Mouse (Mus musculus): ENCODE data around the gene Cers3. TPM values are rescaled to one million over a fixed set of nuclear protein-coding genes. Genes with fewer than 3 reads are reported as not detected.

Gene Cers3
- not detected for polyA plus RNA-seq (2017; shearing (Covaris generic))

DNA sequence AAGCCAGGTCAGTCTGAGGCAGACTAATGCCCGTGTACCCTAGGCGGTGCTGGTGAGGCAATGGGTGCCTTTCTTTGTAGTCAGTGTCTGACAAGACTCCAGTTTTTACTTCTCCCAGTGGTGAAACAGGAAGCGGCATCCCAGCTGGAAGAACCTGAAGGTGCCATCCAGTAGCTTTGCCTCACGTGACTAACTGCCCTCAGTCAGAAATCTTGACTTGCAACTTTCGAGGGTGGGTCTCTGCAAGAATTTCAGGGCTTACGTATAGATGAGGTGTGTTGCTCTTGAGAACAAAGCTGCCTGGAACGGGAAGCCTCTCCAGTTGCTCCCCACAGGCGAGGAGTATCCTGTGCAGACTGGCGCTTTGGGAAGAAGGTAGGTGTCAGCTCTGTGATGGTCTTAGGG, at the start of gene Cers3:
Gene Cers3 (plus strand): TSS at position 128 of the 405 bp plus-strand sequence.
- ATAC-seq, result no peak

DNA sequence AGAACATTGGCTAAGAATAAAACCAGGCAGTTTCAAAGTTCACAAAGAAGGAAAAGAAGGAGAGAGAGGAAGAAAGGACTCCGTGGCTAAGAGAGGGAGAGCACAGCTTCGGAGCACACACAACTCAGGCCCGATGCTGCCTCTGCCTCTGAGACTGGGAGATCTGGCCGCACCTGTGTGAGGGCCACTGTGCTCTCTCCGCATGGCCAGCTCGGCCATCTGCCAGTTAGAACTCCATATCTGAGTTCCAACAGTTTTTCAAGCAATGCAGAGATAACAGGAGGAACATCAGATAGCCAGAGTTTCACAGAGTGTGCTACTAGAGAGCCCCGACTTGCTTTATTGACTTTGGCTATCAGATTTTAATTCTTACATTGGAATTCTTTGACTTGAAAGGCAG, 48.8 kb upstream of the Cers3 start:
- ATAC-seq, result no peak

DNA sequence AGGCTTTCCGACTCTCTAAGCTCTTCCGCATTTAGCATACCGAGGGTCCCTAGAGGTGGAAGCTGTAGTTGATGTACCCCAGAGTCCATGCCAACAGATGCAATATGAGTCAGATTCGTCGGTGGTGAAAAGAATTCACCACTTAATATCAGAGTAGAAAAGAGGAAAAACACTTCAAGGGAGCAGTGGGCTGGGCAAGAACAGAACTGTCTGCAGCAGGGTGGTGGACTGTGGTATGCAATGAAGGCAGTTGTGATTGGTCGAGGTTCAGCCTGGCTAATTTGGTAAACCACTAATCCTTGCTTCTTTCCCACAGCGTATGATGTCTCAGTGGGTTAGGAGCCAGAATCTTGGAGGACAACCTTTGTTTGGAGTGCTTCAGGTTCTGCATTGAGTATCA, 40.6 kb upstream of the Cers3 start:
- ATAC-seq, result no peak

DNA sequence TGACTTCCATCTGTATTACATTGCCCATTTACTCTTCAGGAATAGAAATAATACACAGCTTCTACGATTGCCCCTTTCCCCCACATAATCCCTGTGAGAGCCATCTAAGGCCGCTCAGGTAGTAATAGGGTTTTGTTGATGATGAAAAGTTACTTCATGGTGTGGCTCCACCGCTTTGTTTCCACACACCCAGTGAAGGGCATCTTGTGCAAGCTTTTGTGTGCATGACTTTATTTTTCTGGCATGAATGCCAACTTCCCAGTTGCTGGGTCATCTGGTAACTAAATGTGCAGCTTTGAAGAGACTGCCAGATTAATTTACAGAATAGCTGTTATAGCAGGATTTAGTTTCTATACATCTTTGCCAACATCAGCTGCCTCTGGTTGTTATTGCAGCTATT, 38.7 kb upstream of the Cers3 start:
- ATAC-seq, result no peak

DNA sequence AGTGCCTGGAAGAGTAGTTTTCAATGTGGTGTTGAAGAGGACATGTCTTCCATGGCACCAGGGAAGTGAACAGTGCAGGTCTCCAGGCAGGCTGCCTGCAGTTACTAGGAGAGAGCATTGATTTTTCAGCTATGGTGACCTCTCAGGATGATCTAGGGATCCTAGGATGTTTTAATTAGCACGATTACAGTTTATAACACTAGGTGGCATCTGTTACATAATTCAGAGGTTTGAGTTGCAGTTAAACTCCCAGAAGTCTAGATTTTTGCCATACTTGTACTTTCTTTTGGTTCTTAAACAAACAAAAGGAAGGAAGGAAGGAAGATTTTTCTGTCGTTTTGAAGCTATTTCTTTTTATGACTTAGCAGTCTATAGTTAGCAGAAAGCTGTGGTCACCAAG, 32.1 kb upstream of the Cers3 start:
- ATAC-seq, result no peak

DNA sequence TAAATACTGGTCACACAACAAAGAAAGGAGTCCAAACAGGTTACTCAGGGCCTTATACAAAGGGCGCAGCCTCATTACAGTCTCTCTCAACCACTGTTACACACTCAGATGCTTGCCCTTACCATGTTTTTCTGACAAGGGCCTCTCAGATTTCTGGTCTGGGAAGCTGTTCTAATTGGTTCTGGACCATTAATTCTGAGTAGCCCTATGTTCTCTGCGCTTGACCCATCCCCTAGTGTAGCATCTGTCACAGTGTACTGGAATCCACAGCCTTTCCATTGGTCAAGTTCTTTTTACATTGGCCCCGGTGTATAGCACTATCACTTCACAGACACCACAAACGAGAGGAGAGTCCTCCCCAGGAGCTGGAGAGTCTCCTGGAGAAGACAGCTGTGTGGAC, 18.8 kb upstream of the Cers3 start:
- ATAC-seq, result no peak

DNA sequence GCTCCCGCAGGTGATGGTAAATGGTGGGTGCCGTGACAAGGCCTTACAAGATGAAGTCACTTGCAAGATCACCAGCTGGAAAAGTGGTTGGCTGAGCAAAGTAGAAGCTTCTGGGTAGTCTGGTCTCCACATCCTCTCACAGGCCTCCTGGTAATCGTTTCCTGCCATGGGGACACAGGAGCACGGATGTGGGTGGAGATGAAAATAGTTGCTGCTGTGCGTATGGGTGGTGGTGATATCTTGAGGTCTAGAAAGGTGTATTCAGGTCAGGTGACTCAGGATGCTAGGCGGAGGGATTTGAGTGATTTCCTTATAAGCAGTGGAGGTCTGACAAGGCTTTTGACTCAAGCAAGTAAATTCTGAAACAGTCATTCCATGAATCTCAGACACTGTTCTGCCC, 18.4 kb upstream of the Cers3 start:
- ATAC-seq, result peak; percentile 48

DNA sequence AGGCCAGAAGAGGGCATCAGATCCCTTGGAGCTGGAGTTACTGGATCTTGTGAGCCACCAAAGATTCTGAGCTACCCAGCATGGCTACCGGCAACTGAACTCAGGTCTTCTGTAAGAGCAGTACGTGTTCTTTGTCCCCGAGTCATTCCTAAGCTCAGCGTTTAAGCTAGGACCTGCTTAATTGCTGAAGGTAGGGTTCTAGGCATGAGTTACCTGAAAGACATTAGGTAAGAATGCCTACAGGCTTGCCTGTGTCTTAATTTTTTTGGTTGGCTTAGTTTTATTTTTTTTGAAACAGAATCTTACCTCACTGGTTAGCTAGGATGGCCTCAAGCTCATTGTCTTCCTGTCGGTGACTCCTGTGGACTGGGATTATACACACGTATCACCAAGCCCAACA, 15.2 kb upstream of the Cers3 start:
- ATAC-seq, result no peak

DNA sequence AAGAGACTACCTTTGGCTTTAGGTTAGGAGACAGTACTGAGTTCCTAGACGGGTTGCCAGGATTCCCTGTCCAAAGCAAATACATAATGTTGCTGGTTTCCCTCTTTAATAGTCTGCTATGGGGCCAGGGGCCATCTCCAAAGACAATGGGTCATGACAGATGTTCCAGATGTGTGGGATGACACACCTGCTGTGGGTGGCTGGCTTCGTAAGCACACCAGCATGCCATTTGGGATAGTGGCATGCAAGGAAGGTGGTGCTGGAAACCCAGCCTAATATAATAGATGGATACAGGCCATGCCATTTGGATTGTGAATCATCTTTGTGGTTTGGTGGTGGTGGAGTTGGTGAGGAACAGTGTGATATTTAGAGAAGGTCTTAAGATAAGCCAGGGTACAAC, 14.1 kb upstream of the Cers3 start:
- no peak for ATAC-seq

DNA sequence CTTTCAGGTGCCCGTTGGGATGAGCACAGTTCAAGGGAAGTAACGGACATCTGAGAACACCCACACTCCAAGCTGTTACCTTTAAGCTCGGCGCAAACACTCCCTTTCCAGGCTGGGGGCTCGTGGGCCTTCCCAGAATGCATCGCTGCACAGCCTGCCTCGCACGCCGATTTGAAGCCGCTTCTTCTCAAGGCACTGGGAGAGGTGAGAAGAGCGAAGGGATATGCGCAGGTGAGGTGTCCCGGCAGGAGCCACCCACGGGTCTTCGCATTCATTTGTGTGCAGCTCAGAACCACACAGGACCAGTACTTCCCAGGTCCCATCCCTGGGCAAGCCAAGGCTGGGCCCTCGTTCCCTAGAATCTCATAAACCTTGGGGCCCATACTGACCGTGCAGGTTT, 9.9 kb upstream of the Cers3 start:
- ATAC-seq, result no peak

DNA sequence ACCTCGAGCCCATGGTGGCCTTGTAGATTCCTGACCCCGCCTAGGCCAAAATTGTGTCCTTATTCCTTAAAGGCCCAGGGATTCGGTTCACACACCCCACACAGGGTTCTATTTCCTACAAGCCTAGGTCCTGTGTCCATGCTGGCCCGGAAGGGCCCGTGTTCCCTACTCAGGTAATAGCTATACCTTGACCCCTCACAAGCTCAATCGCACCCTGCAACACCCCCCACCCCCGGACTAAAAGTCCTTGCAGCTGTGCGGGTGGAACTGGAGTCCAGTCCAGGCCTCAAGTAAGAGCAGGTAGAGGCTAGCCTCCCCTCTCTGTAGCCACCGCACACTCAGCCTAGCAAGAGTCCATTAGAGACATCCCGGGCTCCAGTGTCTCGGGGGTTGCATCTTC, 9.4 kb upstream of the Cers3 start:
- no peak for ATAC-seq

DNA sequence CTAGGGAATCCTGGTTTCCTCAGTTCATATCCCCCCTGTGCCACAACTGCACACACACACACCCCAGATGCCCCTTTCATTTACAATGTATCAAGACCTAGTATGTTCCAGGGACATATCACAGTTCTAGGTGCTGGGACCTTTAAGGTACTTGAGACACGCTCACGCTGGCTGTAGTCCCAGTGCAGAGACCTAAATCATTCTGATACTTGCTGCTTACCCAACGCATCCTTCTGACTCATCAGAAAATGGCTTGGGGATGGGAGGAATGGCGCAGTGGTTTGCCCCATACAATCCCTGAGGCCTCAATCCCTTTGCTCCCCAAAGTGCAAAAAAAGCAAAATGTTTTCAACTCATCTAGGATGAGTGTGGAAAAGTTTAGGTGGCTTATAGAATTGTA, 8.8 kb upstream of the Cers3 start:
- ATAC-seq, result no peak

DNA sequence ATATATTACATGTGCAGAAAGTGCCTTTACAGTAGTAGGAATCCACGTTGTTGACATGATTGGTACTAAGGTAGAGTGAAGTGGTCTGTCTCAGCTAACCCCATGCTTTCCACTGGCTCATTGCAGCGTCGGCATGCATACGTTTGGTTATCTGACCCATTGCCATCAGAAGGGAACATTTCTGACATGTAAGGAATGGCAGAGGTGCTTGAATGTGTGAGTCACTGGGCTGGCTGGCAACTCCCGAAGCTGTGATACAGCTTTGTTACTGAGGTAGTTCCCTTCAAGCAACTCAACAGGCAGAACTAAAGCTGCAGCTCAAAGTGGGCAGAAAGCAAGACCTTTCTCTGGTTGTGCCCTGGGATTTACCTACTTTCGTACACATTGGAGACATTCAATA, 8.3 kb upstream of the Cers3 start:
- ATAC-seq, result no peak

DNA sequence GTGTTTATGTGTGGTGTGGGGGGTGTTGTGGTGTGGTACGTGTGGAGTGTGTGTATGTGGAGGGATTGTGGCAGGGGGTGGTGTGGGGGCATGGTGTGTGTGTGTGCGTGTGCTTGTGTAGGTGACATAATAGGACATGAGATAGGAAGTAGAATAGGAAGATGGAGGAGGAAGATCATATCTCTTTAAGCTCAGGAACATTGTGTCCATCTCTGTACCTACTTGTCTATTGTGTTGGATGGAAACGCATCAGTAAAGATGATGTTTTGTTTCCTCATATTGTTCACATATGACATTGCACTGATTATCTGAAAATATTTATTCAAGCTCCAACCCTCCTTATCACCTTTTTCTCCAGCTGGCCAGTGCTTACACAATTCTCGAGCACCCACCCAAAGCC, 5.9 kb upstream of the Cers3 start:
- ATAC-seq, result no peak

DNA sequence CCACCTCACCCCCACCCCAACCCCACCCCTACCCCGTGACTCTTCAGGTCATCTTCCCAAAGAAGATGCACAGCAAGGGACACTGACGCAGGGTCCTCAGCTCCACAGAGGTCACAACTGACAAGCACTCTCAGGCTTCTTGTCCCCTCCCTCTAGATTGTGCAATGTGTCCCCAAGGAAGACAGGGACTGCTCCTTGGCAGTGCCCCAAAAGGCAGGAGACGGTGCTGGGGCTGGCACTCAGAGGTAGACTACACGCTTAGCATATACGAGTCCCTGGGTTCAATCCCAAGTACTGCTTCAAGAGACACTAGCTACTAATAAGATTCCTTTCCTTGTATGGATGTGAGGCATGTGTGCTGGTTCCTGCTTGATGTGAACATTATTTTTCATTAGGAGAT, 2.3 kb upstream of the Cers3 start:
- ATAC-seq, result no peak

DNA sequence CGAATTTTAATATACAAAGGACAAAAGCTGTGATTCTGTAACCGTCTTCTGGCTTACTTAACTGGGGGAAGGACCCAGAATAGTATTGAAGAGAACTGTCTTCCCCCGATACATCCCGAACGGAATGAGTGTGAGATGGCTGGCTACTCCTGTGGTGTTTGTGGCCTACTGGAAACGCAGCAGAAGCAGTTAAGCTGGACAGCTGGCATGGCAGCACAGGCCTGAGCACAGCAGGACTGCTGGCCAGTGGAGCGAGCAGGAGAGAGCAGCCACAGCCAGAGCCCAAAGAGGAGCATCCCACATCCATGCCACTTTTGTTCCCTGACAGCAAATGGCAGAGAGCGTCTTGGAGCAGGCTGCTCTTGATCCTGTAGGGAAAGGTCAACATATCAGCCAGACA, 1.9 kb upstream of the Cers3 start:
- no peak for ATAC-seq

DNA sequence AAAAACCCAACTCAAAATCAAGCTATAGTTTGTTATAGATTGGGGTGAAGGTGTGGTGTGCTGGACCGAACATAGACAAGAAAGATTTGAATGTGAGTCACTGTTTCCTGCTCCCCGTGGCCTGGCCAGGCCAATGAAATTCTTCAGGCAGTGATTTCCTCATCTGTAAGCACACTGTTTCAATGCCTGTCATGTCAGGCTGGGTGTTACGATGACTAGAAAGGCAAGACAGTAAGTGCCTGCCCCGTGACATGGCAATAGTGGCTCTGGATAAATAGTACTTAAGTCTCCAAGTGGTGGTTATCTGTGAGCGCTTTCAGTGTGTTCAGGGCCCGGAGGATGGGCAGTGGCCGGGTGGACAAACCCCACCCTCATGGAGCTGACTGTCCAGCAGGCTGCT, 3.7 kb downstream of the Cers3 start:
- no peak for ATAC-seq

DNA sequence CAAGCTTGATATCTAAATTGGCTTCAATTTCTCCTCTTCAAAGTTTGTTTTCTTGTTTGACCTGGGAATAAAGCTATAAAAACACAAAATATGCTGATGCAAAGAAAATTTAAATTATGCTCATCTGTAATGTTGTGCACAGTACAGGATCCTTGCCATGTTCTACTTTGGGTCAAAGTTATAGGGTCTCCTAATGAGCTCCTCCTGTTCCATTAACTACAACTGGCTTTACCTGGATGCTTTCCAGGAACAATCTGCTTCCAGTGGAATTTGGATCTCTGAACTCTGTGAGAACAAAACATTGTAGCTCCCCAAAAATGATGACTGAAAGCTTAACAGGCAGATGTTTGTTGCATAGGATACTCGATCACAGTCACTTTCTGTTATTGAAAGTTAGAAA, 6.7 kb downstream of the Cers3 start:
- no peak for ATAC-seq

DNA sequence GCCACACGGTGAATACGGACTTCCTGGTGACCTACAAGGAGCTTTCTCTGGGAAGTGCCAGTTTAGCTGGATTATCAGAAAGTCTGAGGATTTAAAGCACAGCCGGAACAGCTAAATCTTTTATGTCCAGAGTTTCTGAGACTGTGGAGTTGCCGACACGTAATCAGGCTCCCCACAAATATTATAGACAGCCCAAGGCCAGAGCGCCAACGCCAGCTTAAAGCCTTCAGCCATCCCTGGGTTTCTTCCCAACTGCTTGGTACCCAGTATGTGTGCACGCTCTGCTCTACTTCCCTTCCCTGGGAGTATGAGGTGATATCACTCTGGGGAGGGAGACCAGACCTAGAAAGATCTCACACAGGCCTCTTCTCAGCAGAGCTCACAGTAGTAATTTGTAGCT, 10.5 kb downstream of the Cers3 start:
- no peak for ATAC-seq

DNA sequence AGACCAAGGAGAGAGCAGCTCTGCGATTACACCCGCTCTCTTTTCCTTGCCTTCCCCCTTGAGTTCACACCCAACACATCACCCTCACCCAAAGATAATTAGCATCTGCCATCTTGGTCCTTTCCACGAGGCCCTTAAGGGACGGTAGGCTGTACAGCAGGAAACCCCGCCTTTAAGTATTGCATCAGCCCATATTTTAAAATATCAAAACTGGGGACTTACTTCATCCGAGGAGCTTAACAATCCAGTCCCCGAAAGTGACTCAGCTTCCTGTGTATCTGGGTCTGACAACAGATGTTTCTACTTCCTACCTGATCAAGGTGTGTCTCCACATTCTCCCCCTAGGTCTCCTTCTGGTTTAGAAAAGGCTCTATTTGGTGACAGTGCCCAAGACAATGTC, 12.3 kb downstream of the Cers3 start:
- ATAC-seq, result no peak

DNA sequence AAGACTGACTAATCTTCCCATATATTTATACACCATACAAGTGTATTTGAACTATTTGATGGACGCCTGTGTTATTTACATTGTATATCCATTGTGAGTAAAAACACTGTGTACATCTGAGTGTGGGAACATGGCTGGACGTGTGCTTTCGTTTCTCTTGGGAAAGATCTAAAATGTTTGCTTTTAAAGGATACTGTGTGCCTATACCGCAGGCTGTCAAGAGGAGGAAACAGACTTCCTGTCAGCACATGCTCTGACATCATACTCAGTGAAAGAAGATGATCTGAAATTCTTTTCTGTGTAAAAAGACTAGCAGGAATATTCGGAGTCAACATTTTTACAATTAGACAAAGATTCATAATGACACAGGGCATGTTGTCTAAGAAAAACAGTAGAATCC, 26.6 kb downstream of the Cers3 start:
- ATAC-seq, result no peak

DNA sequence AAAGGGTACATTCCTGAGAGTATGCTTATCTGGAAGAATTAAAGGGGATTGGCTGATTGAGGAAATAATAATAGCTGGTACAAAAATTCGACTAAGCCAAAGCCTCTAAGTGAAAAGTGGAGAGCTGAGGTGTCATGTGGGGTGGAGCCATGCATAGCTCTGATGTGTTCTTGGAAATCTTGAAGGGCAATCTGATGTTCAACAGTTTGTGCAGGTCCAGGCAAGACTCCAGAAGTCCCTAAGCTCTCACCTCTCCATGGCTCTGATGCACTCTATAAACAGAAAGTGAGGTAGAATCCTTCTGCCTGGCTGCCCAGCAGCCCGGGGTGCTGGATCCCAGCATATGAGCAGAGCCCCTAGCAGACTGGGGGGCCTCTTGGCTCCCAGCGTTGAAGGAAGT, 27.4 kb downstream of the Cers3 start:
- no peak for ATAC-seq

DNA sequence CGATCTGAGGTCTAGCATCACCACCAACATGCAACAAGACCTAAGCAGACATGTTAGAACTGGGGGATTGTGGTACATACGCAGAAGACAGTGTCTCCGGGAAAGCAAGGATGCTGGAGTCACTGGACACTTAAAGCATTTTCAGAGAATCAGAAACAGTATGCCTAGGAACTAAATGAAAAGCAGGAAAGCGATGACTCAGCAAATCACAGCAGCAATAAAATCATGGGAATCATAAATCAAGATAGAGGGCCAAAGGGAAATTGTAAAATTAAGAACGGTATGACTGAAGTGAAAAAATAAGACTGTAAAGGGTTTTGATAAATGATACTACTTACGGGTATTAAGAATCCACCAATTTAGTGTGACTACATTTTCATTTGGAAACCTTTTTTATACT, 27.9 kb downstream of the Cers3 start:
- no peak for ATAC-seq

DNA sequence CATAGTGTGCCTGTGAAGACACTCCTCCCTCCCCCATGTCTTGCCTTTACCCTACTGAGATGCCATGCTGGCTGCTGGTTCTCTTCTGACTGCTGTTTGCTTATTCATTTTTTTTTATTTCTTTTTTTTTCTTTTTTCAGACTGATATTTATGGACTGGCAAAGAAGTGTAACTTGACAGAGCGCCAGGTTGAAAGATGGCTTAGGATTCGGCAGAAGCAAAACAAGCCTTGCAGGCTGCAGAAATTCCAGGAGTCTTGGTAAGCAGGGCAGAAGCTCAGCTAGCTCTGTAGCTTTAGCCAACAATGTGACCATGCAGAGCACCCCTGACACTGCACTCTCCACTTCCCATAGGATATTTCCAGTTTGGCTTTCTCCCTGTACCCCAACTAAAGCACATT, 36.1 kb downstream of the Cers3 start:
- no peak for ATAC-seq

DNA sequence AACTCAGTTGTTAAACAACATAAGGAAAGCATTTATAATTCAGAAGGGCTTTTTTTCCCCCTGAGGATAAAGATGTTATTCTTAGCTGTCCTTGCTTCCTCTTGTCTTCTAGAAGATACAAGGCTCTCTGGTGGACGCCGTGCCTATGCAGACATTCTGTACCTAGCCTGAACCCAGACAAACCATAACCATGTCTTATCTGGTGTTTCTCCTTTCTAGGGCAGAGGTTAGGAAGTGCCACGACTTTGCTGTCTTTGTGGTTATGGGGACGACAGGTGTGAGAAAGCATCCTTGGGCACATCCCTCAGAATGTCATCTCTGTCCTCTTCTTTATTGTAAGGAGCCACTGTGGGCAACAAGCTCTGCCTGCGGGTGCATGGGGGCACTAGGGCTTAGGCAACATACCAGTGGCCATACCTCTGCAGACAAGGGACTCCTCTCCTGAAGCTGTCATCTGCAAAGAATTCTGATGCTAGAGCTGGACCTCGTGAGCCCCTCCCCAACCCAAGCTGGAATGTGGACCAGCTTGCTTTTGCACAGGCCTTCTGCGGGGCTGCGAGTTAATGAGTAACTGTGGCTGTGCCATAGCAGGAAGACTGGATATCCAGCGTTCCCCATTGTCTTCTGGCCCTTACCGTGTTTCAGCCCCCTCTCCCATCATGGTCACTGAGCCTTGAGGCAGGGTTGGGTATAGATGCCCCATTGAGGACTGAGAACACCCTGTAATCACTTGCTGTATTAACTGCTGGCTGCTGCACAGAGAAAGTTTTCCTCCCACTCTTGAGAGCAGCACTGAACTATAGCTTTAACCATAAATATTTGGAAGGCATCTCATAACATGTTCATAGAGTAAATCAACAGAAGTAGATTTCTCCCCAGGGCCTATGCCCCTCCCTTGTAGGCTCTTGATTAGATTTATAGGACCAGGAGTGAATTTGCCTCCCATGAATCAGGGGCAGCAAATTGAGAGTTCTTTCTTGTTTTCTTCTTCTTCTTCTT, 36.9 kb downstream of the Cers3 start:
- no peak for ATAC-seq

All from inflammation-experienced regulatory T-cells, adult 6 months (primary cell).